Mouse (Mus musculus): ENCODE measurements at regions not wholly inside any gene's neighbourhood (a gene's known extent, or its start where the extent isn't known, plus 50 kb on each side); places are given as distances from the start of the nearest gene placed in this dataset.

- no peak for TF ChIP-seq EP300 (optimal IDR thresholded peaks at IDR 0.05)
- no peak for TF ChIP-seq CTCF (IDR thresholded peaks at IDR 0.05; ENCODE audit: low read depth)
These were observed 115.7 kb downstream of the Zfp706 start for GRCm38 (mm10) chr15:36891851-36892250.

Measured in stomach, postnatal 0 days (tissue).